33 mouse cellular contexts compared by ENCODE assay signal in genomic region chr9:76318302-76318701, GRCm38 (mm10). TPM values are rescaled to one million over a fixed set of nuclear protein-coding genes. Genes with fewer than 3 reads are reported as not detected.
"Had no signal": no experiment of that assay in that cellular context is flagged by ENCODE, and none has a peak within 500 bp of the region (broad histone marks: within the 10 kb centered on the region; RNA-seq: fewer than 3 reads in every experiment).

No protein-coding gene starts in this region.

- DNase-seq: left cerebral cortex, postnatal 4 days; liver; liver, embryonic 13.5 days; liver, postnatal 0 days; lung, adult 18-20 months; lung, adult 2 months; lung, embryonic 14.5 days; lung, postnatal 10 days; lung, postnatal 14 days; lung, postnatal 36 days; lung, postnatal 4 days; midbrain, embryonic 14.5 days had no signal

- H3K36me3 ChIP-seq: limb, embryonic 10.5 days; limb, embryonic 12.5 days; limb, embryonic 13.5 days; limb, embryonic 15.5 days; liver, embryonic 12.5 days; liver, embryonic 13.5 days; liver, embryonic 15.5 days; lung, embryonic 15.5 days; midbrain, embryonic 10.5 days; midbrain, embryonic 12.5 days; midbrain, embryonic 13.5 days; midbrain, embryonic 15.5 days had no signal

- ATAC-seq: liver, embryonic 12.5 days; liver, postnatal 0 days; lung, postnatal 0 days; midbrain, embryonic 13.5 days; midbrain, embryonic 15.5 days; midbrain, embryonic 16.5 days had no signal

- H3K27me3 ChIP-seq: midbrain, embryonic 15.5 days had no signal

RNA-seq across cellular contexts. Expression of gene Hcrtr2, which starts 5.4 kb away (rescaled TPM):
- total RNA-seq: megakaryocyte progenitor cell, adult 5-6 weeks; megakaryocyte, adult 5-6 weeks; megakaryocyte-erythroid progenitor cell, adult 5-6 weeks had no signal
- polyA plus RNA-seq: liver, adult 2 months; liver, embryonic 11.5 days; liver, embryonic 12.5 days; liver, embryonic 16.5 days; lung, postnatal 0 days; macrophage; myocyte had no signal
